Mouse (Mus musculus) lung, postnatal 25 days (tissue): ENCODE results near the gene Ddb2.

Experiments used
- DNase-seq: peaks from one replicate; pipeline ENCODE4 v3.0.0; 2022; ENCODE audit warnings: low spot score

Ddb2 gene

DNA sequence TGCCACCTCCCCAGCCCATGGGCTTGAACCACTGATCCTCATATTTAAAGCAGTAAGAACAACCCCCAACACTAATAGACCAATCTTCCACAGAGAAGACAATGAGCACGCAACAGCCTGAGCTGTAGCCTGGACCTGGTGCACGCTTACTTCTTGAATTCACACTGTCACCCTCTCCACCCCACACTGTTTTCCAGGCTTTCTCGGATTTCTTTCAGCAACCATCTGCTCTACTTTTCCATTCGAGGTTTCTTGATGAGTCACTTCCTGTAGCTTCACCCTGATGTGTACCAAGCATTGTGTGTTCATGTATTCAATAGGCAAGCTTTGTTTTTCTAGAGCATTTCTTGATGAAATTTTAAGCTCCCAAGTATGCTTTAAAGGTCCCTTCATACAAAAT lies 49.4 kb downstream of the Ddb2 start:
- no peak for DNase-seq

DNA sequence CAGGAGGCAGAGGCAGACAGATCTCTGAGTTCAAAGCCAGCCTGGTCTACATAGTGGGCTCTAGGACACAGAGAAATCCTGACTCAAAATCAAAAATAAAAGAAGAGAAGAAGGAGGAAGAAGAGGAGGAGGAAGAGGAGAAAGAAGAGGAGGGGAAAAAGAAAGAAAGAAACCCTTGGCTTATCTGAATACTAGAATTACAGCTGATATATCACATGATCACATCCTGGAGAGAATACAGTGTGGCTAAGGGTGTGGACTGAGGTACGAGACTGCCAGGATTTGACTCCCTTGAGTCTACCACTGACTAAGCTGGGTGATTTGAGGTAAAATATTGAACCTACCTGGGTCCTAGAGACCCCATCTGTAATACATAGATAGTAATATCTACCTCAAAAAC lies 50.6 kb downstream of the Ddb2 start:
- DNase-seq = no peak

DNA sequence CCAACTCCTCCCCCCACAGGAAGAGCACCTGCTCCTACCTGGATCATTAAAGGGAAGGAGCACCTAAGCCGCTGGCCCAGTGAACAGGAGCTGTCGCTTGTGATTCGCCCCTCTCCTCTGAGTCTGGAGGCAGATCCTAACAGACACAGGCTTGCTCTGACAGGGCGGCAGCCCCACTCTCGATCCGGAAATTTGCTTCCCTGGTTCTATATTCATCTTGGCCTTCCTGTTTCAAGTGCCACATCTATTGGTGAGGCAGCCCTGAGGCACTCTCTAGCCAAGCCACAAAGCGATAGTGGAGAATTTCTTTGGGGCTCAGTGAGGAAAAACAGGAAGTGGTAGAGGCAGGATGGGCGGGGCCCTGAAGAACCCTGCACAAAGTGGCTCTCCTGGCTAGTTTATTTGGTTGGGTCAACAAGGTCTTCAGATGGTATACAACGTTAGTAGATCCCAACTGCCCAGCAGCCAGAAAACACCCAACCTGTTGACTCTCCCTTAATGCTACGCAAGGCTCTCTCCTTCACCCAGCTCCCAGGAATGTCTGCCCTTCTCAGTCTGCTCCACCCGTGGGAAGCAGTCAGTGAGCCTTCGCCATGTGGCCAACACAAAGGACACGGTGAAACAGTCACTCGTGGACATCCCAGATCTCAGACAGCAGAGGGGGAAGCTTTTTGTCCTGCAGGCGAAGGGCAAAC lies 52.9 kb downstream of the Ddb2 start, which contains the start of gene Madd:
TSS of gene Madd (minus strand) at position 127 of the 695 bp plus-strand sequence.
- DNase-seq = peak; percentile 86

DNA sequence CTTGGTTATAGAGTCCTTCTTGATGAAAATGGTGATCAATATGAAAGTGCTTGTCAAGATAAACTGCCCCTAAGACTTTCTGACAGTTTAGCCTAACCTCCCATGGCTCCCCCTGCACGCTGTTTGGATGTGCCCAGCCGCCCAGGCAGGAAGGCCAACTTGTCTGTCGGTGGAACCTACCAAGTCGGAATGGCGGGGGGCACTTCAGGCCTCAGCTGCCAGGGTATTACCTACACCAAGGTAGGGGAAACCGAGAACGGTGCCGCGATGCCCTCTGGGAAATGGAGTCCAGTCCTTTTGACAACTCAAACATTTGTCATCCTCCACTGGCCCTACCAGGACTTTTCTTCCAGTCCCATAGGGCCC lies 53.7 kb downstream of the Ddb2 start:
- peak; percentile 97 for DNase-seq

DNA sequence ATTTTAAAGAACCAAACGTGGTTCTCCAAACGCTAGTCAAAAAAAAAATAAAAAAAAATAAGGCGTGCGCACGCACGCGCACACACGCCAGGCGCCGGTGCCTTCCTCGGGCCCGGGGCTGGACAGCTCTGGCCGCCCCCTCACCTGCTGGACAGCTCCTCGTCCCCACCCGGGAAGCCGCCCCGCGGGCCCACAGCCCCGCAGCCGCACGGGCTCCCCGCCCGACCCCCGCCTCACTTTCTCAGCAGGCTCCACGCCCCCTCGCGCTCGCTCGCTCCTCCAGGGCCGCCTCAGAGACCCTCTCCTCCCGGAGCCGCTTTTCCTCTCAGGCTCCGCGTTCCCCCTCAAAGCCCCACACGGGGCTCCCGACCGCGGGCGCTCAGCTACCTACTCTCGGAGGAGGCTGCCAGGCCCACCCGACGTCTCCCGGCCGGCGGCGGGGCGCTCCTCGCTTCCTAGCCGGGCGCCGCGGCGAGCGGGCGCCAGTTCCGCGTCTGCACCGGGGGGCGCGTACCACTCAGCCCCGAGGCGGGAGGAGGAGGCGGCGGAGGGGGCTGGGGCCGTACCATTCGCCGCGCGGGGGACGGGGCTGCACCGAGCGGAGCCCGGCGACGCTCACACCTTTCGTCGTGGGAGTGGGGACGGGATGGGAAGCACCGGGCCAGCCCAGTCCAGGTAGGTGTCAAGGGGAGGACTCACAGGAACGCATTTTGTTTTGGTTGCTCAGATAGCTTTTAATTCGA lies 54.2 kb downstream of the Ddb2 start:
- peak; percentile 71 for DNase-seq

DNA sequence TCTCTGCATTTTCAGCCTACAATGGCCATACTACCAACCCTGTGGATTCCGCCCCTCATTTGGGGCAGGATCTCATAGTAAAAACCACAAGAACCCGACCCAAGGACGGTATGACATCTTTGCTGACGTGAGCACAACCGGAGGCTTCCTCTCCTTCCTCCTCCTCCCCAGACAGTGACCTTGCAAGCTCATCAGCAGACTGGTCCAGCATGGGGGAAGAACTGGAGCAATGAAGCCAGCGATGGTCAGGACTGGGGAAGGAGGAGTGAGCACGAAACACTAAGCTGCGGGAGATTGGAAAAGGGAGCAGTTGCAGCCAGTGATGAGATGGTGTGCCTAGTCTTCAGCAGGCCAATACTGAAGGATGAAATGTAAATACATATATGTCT lies 54.8 kb downstream of the Ddb2 start:
- DNase-seq = no peak

DNA sequence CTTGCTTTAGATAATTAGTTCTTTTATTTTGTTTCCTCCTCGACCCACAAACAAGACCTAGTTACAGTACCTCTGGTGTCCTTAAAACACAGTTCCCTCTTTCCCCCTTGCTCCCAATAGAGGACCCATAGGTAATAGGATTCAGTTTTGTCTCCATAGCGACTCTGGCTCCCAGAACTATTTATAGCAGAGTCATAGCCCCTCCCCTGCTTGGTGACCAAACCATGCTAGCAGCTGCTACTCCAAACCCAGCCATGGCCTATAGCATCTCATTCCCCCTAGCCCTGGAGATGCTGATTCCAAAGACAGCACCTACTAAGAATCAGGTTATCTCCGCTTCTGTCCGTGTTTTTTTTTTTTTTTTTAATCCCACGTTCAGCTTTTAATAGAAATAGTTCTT lies 56.1 kb downstream of the Ddb2 start:
- DNase-seq = no peak

DNA sequence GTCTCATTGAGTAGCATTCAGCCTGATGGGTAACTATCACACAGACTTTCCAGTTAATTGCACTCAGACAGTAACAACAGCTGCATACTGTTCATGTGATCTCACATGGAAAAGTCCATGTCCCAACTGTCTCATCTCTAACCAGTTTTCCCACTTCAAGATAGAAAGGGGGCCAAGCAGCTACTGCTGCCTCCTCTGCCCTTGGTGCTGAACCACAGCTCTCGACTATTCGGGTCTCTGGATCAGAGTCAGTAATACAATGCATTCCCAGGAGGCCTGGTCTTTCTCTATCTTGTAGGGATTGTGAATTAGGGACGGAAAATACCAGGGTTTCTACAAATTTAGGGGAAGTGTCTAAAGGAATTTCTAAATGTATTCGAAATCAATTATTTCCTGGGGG lies 57.0 kb downstream of the Ddb2 start:
- no peak for DNase-seq

DNA sequence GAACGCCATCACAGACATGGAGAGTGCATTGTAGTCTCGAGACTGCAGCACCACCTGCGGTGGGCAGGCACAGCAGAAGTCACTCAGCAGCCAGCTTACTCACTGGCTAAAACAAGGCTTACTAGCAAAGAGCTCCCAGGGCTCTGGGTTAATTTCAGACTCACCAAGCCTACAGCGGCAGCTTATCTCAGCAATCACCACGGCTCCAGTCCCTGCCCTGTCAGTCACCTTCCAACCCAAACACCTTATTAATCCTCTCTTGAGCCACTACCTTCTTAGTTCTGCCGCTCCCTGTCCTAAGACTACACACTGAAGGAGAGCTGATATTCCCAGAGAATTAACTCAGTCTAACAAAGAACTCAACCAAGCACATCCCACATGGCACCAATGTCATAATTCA lies 60.5 kb downstream of the Ddb2 start:
- DNase-seq = no peak

DNA sequence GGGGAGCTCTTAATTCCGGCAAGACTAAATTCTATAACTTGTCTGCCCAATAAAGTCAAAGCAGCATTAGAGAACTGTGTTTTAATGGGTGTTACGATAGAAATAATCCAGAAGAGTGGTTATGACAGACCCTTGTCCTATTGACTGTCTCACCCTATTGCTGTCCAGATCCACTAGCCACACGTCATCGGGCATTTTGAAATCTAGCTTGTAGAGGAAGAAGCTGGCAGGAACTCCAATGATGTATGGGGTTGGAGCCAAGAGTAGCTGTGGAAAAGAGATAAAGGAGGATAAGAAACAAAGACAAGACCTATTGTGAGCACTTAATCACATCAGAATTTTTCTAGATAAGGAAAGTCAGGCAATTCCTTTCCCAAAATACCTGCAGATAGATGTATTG lies 61.3 kb downstream of the Ddb2 start:
- DNase-seq = no peak

DNA sequence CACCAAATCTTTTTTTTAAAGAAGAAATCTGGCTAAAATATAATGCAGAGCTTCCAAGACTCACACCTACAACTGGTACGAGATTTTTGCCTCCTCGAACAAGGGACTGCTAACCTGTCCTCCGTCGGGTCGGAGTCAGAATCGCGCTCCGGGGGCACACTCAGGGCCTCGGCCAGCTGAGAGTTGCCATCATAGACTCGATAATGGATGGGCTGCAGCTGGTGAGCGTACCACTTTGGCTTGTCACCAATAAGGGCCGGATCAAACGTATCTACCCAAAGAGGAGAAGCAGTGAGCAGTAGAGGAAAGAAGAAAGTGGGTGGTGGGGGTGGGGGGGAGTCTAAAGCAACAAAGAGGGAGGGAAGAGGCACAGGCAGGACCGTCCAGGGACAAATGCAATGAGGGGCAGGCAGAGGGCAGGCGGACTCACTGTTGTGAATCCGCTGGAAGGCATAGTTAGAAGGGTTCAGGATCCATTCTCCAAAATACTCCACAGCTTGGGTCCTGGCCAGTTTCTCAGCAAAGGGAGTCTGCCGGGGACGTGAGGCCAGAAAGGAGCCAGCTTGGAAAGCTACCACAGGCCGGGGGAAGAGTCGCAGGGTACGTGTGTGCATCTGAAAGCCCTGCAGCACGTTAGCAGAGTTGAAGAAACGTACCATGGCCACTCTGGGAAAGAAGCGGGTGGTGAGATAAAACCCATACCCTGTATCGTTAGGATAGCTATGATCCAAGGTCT lies 67.0 kb downstream of the Ddb2 start:
- DNase-seq = no peak

DNA sequence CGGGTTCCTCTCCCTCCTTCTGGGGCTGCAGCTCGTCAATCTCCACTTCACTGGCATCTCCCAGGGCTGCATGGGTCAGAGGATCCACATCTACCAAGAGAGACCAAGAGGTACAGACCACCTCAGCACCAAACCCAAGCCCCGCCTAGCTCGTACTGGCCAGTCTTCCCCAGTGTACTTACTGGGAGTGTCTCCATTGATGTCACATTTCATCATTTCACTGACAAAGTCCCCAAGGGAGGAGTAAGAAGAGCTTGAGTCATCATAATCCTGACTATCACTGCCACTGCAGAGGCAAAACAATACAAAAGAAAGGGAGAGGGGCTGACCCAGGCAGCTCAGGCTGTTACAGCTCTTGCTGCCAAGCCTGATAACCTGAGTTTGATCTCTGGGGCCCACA lies 69.2 kb downstream of the Ddb2 start:
- no peak for DNase-seq

DNA sequence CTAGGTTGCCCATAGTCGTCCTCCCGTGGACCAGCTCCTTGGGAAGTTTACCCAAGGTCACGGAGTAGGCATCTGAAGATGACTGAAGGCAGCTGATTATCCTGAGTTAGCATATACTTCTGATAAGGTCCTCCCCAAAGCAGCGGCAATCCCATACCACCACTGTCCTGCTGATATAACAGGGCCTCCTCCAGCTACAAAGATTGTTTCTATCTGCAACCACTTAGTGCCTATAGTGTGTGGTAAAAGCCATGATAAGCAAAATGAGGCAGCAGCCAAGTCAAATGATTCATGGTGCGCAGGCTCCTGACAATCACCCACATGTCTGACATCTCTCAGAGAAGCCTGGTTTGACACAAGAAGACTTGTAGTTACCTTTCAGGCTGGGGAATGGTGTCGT lies 71.8 kb downstream of the Ddb2 start:
- no peak for DNase-seq

DNA sequence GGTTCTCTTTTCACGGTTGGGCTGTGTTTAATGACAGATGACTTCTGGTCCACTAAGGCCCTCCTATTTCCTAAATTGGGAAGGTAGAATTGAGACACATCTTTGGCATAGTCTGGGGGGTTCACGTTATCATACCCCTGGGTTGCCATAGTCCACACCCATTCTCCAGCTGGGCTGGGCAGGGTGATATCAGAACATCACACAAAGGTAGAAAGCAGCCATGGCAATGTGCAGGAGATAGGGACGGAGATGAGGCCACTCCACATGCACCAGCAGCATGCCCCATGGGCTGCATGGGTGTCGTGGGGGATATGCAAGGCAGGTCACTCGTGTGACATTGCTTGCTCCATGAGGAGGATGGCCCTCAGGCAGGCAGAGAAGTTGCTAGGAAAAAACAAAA lies 73.2 kb downstream of the Ddb2 start:
- no peak for DNase-seq

DNA sequence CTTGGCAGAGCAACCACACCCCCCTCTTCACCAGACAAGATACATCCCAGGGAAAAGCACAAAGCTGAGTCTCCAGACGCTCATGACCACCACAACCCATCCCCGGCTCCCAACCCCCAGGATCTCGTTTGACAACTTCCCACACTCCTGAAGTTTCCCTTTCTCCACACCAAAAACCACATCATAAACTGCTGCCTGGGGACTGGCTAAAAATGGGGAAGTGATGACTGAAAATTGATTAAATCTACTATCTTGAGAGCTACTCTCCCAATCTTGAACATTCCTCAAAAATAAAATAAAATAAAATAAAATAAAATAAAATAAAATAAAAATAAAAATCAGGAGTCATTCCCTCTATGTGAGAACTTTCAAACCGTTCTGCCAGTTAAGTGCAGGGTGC lies 73.8 kb downstream of the Ddb2 start:
- DNase-seq = no peak
